Mouse (Mus musculus) erythroblast, embryonic 14.5 days (primary cell): ENCODE measurements around the gene Tmem205.

Source experiments
- GATA1 ChIP-seq: IDR thresholded peaks from 2 replicates; pipeline ENCODE4 v1.6.1; 2012; ENCODE audit warnings: low read length, inconsistent platforms, mixed read lengths
- TAL1 ChIP-seq: IDR thresholded peaks from 3 replicates; pipeline ENCODE4 v1.6.1; 2012; ENCODE audit warnings: low read length, inconsistent platforms, mixed read lengths

- no peak for TF ChIP-seq TAL1
- TF ChIP-seq GATA1 = no peak
Measured at GRCm38 (mm10) chr9:21889229-21889628, 38.1 kb downstream of the Tmem205 start.
